Mouse (Mus musculus): ENCODE data around the gene Il34.
"Not testable (repeated sequence)": the region's sequence is repeated elsewhere in the genome, so short reads cannot be mapped to it uniquely, and the experiment has no call there.

Gene Il34

GRCm38 (mm10) chr8:110810481-110811065, 4.8 kb upstream of the Il34 start:
- DNase-seq (ENCODE audit: low spot score in 2 of 2) = no peak

GRCm38 (mm10) chr8:110809831-110810230, 4.1 kb upstream of the Il34 start:
- DNase-seq (ENCODE audit: low spot score in 2 of 2) = no peak

GRCm38 (mm10) chr8:110808495-110809472, 3.1 kb upstream of the Il34 start:
- peak in 1 of 2 experiments; percentile 27 for DNase-seq (ENCODE audit: low spot score in 2 of 2)

- DNase-seq (ENCODE audit: low spot score in 2 of 2) = no peak
Observed at GRCm38 (mm10) chr8:110806146-110806545, 422 bp upstream of the Il34 start.

GRCm38 (mm10) chr8:110804825-110805514, 754 bp downstream of the Il34 start:
- no peak for DNase-seq (ENCODE audit: low spot score in 2 of 2)

- no peak for DNase-seq (ENCODE audit: low spot score in 2 of 2)
Observed at GRCm38 (mm10) chr8:110803856-110804255, 1.9 kb downstream of the Il34 start.

GRCm38 (mm10) chr8:110802988-110803387, 2.7 kb downstream of the Il34 start:
- DNase-seq (ENCODE audit: low spot score in 2 of 2) = no peak

- no peak for DNase-seq (ENCODE audit: low spot score in 2 of 2)
Observed at GRCm38 (mm10) chr8:110797086-110797485, 8.6 kb downstream of the Il34 start.

GRCm38 (mm10) chr8:110794363-110794965, 11.3 kb downstream of the Il34 start:
- DNase-seq (ENCODE audit: low spot score in 2 of 2) = no peak

GRCm38 (mm10) chr8:110793936-110794335, 11.8 kb downstream of the Il34 start:
- no peak for DNase-seq (ENCODE audit: low spot score in 2 of 2)

- no peak for DNase-seq (ENCODE audit: low spot score in 2 of 2)
Observed at GRCm38 (mm10) chr8:110793511-110793910, 12.2 kb downstream of the Il34 start.

GRCm38 (mm10) chr8:110792574-110793200, 13.0 kb downstream of the Il34 start:
- no peak for DNase-seq (ENCODE audit: low spot score in 2 of 2)

- DNase-seq (ENCODE audit: low spot score in 2 of 2) = no peak
Observed at GRCm38 (mm10) chr8:110791164-110791563, 14.6 kb downstream of the Il34 start.

- DNase-seq (ENCODE audit: low spot score in 2 of 2) = no peak
Observed at GRCm38 (mm10) chr8:110790270-110790669, 15.5 kb downstream of the Il34 start.

- no peak for DNase-seq (ENCODE audit: low spot score in 2 of 2)
Observed at GRCm38 (mm10) chr8:110789571-110789970, 16.2 kb downstream of the Il34 start.

GRCm38 (mm10) chr8:110788981-110789380, 16.7 kb downstream of the Il34 start:
- no peak for DNase-seq (ENCODE audit: low spot score in 2 of 2)

- DNase-seq (ENCODE audit: low spot score in 2 of 2) = no peak
Observed at GRCm38 (mm10) chr8:110787411-110787954, 18.2 kb downstream of the Il34 start.

GRCm38 (mm10) chr8:110786934-110787333, 18.8 kb downstream of the Il34 start:
- DNase-seq (ENCODE audit: low spot score in 2 of 2) = no peak

GRCm38 (mm10) chr8:110786501-110786900, 19.2 kb downstream of the Il34 start:
- not testable (repeated sequence) for DNase-seq (ENCODE audit: low spot score in 2 of 2)

GRCm38 (mm10) chr8:110785366-110785765, 20.4 kb downstream of the Il34 start:
- DNase-seq (ENCODE audit: low spot score in 2 of 2) = no peak
